Mouse (Mus musculus) right cerebral cortex, postnatal 10 days (tissue): ENCODE measurements around the gene Clmp.
"Not testable (repeated sequence)": the region's sequence is repeated elsewhere in the genome, so short reads cannot be mapped to it uniquely, and the experiment has no call there.

Experiments
- DNase-seq, 2 experiments: peaks; one replicate each; pipeline ENCODE4 v3.0.0; 2021; ENCODE audit warnings: low spot score in 2 of 2

The Clmp gene

DNA sequence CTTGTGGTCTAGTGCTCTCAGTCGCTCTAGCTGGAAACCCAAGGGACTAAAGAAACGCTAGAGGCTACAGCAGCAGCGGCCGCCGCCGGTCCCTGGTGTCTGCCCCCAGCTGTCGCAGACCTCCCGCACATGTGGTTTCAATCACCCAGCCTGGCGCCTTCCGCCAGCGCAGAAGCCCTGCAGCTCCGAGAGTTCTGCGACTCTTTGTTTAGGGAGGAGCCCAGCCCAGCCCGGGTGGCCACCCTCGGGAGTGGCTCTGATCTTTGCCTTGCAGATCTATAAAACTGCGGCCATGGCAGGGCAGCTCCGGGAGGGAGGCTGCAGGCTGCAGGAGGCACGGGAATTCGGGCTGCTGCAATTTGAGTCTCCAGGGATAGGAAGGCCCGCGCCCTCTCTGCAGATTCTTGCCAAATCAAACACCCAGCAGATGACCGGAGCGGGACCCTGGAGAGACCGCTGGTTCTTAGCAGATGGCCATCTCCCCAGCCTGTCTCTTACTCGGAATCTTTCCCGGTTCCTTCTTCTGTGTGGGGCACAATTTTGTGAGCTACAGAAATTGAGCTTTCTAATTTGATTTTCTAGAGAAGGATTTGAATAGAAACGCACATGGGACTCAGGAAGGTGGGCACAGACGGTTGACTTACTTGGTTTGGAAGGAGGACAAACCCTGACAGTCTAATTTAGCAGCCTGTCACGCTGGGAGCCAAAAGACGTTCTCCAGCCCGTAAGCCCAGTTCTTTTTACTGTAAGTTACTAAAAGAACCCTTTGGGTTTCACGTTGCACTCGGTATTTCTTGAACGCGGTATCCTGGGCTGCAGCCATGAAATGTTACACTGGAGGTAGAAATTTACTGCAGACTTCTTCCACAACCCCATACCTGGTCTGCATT is 45.2 kb downstream of the Clmp start:
- DNase-seq = peak; percentile 65 to 78

DNA sequence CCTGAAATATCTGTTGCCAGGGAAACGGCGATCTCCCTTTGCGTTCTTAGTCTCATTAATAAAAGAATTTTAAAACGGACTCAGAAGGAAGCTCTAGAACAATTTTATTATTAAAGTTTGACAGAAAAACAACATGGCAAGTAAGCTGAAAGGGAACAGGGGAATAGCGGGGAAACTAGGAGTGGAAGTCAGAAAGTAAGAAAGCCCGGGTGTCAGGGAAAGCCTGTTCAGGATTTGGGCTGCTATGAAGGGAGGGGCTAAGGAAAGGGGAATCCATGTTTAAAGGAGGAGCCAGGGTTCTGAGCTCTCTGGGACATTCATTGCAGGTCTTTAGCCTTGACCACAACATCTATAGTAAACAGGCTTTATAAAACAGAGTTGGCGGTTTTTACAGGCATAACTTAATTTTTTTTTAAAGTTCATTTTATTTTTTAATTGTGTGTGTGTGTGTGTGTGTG is 45.9 kb downstream of the Clmp start:
- DNase-seq = no peak

DNA sequence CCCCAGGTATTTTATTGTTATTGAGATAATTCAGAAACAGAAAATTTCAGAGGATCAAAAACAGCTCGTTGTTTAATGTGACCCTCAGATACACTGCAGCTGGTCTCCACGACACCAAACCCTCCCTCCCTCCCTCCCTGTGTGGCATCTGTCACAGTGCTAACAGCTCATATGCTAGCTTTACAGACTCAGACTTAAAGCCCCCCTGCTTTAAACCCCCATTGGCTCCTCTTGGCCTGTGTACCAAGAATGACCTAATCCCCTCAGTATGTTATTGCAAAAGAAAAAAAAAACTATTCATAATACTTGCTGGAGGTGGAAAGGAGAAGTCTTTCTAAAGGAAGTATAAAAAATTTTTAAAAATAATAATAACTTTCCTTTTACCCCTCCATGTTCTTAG is 46.5 kb downstream of the Clmp start:
- no peak for DNase-seq

DNA sequence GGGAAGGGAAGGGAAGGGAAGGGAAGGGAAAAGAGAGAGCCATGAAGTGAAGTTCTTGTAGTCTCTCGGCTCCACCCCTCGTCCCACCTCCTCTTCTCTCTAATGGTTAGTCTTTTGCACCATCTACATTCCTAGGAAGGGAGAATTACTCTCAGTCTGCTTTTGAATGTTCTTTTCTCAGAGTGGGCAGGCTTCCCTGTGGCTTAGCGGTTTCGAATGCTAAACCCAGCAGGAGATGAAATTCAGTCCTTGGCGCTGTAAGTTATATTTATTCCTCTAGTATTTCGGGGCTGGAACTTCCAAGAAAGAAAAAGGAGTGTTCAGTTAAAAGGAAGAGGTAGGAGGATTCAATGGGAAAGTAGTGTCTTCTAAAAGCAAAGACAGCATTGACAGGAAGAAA is 51.4 kb downstream of the Clmp start:
- peak; percentile 70 to 79 for DNase-seq

DNA sequence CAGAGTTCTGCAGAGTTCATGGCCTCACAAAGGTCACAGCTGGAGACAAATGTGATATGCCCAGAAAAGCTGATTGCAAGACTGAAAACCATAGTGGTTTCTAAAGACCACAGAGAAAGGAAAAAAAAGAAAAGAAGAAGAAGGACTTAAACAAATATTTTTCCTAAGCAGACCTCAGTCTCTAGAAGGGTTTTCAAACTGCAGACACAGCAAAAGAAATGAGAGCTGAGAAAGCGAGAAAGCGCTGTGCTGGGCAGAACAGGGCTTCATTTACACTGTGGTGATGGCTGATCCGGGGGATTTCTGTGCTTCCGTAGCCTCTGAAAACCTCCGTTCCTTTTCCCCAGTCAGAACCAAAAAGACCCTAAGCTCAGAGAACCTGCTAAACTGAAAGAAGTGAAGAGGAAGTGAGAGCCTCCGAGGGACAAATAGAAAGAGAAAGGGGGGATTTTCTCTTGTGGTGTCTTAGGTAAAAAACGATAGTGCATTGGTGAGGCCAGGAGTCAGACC is 57.8 kb downstream of the Clmp start:
- no peak for DNase-seq

DNA sequence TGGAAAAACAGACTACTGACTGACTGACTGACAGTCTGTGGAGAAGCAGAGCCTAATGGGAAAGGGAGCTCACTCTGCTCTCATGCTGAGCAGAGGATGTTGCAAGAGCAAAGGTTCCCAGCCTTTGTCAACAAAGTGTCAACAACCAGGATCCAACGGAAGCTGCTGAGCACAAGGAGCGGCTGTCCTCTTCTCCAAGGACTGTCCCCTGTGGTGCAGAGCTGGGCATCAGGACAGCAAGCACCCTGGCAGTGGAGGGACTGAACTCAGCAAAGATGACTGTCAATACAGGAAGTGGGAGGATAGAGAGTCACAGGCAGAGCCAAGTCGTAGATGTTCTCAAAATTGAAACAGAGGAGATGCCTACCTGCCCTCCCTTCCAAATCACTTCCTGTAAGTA is 58.5 kb downstream of the Clmp start:
- no peak for DNase-seq

DNA sequence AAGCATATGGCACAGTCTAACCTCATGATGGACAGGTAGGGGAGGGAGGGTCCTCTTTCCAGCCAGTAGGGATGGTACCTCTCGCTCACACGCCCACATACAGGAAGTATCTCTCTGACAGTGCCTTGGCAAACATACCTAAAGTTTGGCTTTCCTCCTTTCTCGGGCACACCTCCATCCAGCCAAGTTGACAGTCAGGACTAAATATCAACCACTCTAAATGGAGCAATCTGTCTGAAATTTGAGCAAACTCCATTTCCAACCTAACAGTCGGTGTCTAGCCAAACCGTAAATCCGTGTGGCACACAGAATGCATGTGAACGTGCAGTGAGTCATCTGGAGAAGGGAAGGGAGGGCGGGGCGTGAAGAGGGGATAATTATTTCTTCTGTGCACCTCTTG is 61.0 kb downstream of the Clmp start:
- DNase-seq = peak in 1 of 2 experiments; percentile 46

DNA sequence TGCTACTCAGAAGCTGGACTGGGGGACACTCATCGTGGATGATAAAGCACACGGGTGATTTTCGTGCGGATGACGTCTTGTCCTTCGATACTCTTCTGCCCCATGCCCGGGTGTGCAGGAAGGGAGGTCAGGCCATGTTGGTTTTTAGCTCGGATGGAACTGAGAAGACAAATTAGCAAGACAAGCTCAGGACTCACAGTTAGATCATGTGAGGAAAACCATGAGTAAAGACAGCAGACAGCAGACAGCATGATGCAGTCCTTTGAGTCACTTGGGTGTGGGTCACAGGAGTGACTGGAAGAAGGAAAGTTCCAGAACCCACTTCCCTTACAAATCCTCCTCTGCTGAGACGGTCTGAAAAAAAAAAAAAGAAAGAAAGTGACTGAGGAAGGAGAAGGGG is 61.5 kb downstream of the Clmp start:
- DNase-seq = no peak

DNA sequence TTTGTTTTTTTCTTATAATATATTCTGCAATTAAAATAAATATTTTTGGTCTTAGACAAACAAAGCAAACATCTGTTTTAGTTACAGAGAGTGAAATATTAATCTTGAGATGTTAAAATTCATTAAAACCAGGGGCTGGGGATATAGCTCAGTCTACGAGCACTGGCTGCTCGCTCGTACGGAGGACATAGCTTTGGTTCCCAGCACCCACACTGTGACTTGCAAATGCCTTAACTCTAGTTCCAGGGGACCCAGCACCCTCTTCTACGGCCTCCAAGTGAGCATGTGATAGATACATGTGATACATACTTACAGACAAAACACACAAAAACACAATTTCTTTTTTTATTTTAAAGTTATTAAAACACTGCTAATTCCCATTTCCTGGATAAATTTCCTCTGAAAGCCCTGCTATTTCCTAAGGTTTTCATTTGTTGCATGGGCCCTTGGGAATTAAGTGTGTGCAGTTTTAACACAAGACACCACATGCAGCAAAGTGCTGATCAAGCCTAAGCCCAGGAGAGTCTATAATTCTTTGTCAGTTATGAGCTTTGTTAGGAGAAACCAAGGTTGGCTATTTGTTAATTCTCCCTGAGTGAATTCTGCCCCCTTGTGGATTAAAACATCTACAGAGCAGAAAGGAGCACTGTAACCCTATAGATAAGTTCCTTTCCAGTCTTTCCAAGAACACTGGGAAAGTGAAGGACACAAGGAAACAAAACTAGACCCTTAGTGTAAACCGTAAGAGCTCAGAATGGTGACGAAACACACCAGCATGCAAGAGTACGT is 64.3 kb downstream of the Clmp start:
- DNase-seq = no peak

DNA sequence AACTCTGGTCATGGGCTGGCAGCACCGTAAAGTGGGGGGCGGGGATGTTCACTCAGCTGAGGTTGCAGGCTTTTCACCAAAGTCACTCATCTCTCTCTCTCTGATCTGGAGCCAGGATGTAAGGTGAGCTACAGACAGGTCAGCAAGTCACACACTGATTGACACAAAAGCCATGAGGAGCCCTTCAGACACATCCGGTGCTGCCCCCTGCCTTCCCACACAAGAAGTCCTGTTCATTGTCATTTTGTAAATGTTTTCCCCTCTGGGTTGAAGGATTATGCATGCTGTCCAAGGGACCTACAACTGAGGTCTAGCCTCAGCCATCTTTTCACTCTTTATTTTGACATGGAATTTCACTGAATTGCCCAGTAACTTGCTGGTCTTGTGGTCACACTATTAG is 66.0 kb downstream of the Clmp start:
- DNase-seq = no peak

DNA sequence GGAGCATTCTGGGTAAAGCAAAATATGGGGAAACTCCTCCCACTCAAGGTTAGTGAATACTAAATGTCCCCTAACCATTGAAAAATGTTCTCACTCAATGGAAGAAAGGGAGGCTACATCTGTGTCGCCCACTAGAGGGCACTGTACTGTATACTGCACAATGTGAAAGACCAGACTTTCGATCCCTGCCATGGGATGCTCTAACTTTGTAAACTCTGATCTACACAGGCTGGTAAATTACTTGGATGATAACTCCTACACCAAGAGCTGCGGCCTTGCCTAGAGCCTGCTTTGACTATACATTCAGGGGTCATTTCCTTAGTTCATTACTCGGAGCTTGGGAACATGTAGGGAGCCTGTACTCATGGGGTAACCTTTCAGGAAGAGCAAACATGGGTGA is 70.6 kb downstream of the Clmp start:
- DNase-seq = peak; percentile 68 to 70

DNA sequence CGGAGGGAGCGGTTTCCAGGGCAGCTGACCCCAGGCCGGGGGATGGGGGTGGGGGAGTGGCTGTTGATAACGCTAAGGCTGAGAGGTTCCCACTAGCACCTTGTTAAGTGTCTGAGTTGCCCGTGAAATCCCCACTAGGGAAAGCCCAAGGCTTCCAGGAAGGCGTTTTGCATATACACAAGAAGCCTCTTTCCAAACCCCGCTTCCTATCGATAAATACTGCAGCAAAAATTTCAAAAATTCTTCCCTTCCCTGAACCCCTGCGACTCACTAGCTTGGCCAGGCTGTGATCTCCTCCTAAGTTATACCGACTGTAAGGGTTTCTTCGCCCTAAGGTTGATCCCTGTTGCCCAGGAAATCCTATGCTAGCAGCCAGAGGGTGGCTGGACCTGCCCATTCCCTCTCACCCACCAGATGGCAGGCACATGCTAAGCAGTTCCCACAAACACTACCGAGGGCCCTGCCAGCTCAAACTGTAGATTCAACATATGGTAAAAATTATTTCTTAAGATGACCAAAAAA is 71.4 kb downstream of the Clmp start:
- peak; percentile 78 to 86 for DNase-seq

DNA sequence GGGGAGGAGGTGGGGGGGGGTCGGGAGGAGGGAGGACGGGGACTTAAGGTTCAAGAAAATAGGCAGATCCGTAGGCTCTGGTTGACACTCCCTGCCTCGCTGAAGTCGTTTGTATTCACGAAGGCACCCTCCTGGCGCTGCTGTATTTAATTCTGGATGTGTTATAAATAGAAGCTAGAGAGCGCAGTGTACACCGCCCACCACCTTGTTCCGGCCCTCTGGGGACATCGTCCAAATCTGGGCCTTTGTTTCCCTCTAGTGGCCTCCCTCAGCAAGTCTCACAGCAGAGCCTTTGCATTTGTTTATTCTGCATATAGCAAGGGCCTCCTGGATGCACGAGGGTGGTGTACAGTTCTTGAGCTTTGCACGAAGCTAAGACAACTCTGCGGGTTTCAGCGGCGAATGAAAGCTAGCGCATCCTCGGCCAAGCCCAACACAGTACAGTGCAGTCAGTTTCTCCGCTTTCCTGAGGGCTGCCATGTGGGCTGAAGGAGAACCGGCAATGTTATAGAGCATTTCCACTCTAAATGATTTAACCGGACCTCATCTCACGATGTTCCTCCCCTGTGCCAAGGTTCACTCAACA is 72.0 kb downstream of the Clmp start:
- DNase-seq = peak; percentile 91 to 94

DNA sequence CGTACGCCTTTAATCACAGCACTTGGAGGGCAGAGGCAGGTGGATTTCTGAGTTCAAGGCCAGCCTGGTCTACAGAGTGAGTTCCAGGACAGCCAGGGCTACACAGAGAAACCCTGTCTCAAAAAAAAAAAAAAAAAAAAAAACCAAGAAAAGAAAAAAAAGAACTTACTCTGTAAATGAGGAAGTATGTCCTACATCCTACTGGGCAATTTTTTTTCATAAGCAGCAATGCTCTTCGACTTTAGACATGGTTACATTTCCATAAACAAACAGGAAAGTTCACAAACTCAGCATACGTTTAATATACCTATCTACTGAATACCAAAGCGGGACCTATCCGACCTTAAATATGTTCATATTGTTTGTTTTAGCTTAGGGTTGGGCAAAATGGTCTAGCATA is 76.6 kb downstream of the Clmp start:
- no peak for DNase-seq

DNA sequence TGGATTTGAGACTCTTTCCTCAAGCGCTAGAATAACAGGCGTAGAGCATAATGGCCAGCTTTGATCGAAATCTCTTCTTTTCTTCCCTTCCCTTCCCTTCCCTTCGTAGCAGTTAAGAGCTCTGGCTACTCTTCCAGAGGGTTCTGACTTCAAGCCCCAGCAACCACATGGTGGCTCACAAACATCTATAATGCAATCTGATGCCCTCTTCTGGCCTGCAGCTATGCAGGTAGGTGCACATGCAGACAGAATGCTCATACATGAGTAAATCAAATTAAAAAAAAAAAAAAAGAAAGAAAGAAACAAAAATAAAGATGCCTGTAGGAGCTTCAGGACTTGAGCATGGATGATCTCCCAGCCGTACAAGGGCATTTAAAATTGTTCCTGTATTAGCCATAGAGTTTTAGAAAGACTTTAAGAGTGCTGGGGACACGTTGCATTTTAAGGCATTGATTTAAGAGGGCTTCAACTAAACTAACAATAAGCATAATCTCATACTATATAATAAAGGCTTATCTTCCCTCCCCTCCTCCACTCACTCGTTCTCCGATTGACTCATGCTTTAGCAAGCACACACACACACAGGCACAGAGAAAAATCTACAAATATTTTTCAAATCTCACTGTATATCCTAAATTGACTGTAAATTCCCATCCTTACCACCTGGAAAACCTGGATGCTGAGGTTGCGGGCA is 79.3 kb downstream of the Clmp start:
- DNase-seq = no peak

DNA sequence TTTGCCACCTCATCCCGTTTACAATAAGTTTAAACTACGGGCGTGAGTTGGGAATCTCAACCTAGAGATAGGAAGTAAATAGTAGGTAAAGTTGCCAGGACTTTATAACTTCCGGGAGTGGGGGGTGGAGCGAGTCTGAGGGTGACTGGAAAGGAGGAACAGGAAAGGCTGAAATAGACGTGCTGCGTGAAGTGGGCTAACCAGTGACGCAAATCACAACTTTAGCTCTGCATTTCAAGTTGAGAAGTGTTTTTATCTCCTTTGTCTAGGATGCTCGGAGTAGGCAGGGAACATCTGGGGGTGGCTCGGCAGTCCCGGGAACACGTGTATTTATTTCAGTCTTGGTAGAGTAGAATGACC is 79.8 kb downstream of the Clmp start:
- DNase-seq = peak; percentile 59 to 63

DNA sequence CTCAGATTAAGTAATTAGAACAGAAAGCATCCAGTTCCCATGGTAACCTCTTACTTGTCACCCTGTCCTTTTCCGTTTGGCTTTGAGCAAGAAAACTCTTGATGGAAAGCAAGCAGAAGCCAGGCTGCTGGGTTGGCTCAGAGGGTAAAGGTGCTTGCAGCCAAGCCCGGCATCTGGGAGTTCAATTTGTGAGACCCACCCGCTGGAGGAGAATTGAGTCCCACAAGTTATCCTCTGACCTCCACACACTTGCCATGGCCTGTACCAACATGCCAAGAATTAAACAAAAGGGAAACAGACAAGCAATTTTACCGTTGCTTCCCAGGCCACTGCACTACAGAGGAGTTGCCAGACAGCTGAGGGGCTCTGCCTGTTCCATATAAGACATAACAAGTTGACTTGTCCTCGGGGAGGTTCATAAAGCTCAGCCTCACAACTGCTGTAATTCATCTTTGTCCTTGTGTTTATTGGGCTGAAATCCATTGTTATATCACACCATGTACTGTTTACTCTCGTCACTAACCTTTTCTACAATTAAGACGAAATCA is 80.4 kb downstream of the Clmp start:
- DNase-seq = no peak

DNA sequence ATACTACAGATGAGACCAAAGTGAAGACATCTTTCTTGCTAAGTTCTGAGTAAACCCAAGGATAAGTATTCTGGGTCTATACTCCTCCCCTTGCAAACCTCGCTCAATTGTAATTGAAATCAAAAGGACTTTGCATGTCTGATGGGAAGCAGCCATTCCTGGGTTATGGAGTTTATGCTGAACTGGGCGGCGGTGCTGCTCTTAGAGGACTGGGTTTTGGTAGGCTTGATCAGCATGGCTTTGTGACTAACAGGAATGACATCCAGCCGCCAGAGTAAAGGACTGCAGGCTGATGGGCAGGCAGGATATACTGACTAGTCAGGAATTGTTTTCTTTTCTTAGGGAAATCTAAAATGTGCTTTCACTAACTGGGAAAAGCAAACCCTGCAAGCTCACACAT is 82.2 kb downstream of the Clmp start:
- no peak for DNase-seq

DNA sequence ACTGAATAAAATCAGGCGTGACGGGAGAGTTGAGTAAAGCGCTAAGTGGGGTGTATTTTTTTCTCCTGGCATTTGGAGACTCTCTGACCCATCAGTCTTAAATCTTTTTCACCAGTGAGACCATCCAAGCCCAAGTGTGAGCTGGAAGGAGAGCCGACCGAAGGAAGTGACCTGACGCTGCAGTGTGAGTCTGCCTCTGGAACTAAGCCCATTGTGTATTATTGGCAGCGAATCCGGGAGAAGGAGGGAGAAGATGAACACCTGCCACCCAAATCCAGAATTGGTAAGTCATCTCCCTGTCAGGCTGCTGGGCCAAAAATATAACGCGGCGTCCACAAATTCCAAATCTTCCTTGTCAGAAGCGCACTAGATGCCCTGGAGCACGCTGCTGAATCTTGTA is 86.5 kb downstream of the Clmp start:
- DNase-seq = peak in 1 of 2 experiments; percentile 53

DNA sequence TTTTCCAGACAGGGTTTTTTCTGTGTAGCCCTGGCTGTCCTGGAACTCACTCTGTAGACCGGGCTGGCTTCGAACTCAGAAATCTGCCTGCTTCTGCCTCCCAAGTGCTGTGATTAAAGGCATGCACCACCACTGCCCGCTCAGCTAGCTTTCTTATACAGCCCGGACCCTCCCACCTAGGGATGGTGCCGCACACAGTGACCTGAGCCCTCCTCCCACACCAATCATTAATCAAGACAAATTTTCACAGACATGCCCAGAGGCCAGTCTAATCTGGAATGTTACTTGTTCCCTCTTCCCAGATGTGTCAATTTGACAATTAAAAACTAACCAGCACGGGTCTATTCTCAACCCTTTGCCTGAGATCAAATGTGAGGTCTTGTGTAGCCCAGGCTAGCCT is 87.4 kb downstream of the Clmp start:
- not testable (repeated sequence) for DNase-seq

DNA sequence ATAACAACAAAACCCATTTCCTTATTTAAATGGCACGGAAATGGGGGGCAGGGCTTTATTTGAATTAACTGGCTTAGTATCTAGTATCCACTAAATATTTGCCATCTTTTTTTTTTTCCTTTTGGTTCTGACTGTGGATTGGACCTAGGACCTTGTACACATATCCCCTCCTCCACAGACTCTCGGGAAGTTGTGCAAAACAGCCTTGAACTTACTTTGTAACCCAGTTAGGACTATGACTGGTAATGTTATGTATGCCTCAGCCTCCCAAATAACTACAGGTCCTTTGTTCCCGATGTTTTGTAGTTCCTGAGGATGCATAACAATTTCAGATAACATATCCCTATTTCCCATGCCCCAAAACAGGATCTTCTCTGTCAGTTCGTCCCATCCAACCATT is 88.1 kb downstream of the Clmp start:
- DNase-seq = no peak
